Mouse (Mus musculus) kidney, postnatal 4 days (tissue): ENCODE measurements around the gene Mlec.
"Not testable (repeated sequence)": the region's sequence is repeated elsewhere in the genome, so short reads cannot be mapped to it uniquely, and the experiment has no call there.

Experiments
- DNase-seq, 2 experiments: peaks; one replicate each; pipeline ENCODE4 v3.0.0; 2021; ENCODE audit warnings: mixed read lengths in 2 of 2

Mlec gene

GRCm38 (mm10) chr5:115125211-115125871 is 32.6 kb downstream of the Mlec start:
- peak; percentile 90 to 93 for DNase-seq

DNA sequence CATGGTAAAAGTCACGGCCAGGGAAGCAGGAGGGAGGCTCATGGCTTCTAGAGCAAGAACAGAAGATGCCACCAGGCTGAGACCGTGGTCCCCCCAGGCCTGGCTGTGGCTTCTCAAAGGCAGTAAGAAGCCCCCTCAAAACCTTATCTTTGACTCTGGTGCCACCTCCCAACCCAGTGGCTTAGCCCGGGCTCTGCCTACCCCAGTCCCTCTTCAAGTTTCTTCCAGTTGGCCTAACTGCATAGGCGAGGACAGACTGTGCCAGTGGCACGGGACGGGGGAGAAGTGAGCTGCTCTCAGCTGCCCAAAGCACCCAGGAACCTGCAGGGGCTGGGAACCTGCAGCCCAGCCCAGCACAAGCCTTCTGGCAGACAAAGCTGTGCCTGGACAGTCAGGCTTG is 33.3 kb downstream of the Mlec start:
- no peak for DNase-seq

- no peak for DNase-seq
Observed at GRCm38 (mm10) chr5:115120978-115121377, 37.0 kb downstream of the Mlec start.

DNA sequence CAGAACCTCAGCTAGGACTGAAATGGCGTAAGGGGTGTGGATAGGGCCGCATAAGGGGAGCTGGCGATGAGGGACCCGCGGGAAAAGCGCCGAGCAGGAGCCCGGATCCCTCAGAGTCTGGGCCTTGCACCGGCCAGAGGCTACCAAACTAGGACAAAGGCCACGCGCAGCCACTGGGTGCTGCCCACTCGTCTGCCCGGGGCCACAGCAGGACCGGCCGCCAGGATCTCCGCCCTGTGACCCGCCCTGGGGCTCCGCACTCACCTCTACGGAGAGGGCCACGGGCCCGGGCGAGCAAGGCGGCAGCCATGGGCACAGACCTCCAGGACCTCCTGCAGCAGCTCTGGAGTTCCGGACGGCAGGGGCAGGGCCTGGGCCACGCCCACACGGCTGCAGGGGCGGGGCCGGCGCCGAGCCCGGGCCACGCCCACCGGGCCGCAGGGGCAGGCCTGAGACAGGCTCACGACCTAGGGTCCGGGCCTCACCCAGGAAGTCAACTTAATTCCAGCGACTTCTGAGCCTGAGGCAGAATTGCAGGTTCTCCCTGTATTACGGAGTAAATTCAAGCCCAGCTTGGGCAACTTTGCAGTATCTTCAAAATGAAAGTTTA is 38.9 kb downstream of the Mlec start, which contains the start of gene Acads:
Gene Acads (minus strand): TSS at position 386 of the 610 bp plus-strand sequence.
- DNase-seq: peak; percentile 87 to 93

DNA sequence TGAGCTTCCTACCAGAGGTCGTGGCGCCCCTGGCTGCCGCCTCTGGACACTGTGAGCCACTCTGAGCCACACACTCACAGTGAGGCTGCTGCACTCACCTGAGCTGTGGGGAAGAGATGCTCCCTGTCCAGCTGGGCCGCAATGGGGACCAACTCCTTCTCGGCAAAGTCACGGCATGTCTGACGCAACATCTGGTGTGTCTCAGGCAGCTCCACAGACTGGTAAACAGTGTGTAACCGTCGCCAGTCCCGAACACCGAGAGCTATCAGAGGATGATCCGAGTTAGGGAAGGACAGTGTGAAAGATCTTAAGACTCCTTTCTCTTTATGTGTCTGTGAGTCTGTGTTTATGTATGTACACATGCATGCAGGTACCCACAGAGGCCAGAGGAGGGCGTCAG is 40.5 kb downstream of the Mlec start:
- no peak for DNase-seq

- no peak for DNase-seq
Observed at GRCm38 (mm10) chr5:115116426-115116825, 41.6 kb downstream of the Mlec start.

- no peak for DNase-seq
Observed at GRCm38 (mm10) chr5:115114501-115114900, 43.5 kb downstream of the Mlec start.

DNA sequence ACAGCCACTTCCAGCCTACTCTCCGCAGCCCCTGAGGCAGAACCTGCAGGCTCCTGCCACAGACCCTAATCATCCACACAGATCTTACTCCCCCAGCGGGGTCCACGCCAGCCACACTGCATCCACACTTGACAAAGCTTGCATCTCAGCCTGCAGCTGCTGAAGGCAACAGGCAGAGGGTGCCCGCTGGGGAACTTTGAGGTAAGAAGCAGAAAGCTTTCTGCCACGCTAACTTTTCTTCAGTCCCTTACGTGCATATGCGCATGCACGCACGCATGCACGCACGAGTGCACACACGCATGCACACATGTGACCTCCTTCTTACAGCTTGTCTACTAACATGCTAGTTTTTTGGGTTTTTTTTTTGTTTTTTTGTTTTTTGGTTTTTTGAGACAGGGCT is 44.7 kb downstream of the Mlec start:
- DNase-seq: no peak

DNA sequence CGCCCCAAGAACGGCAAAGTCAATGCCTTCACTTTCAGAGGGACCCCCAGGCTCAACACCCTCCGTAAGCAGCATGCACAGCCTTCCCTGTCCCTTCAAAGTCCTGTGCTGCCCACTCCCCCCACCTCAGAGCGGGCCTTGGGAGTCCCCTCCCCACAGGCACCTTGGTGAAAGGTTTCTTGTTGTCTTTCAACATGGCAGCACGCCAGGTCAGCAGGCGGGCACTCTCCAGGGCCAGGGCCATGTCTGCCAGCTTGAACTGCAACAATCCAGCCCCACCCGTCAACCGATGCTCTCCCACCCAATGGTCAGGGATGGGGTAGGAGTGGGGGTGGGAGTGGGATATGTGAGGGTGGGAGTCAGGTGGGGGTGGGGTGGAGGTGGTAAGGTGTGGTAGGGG is 46.8 kb downstream of the Mlec start:
- DNase-seq: no peak

GRCm38 (mm10) chr5:115103253-115103652 is 54.7 kb downstream of the Mlec start:
- not testable (repeated sequence) for DNase-seq

DNA sequence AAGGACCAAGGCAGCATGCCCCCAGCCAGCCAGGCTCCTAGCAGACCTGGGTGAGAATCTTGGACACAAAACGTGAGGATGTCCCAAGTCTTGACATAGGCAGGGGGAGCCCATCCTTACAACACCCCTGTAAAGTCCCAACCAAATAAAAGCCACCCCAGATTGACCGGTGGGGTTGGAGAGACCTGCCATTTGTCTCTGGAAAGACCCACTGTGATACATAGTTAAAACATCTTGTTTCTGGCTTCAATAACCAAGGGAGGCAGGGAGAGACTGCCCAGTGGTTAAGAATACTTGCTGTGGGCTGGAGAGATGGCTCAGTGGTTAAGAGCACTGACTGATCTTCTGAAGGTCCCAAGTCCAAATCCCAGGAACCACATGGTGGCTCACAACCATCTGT is 55.7 kb downstream of the Mlec start:
- no peak for DNase-seq

DNA sequence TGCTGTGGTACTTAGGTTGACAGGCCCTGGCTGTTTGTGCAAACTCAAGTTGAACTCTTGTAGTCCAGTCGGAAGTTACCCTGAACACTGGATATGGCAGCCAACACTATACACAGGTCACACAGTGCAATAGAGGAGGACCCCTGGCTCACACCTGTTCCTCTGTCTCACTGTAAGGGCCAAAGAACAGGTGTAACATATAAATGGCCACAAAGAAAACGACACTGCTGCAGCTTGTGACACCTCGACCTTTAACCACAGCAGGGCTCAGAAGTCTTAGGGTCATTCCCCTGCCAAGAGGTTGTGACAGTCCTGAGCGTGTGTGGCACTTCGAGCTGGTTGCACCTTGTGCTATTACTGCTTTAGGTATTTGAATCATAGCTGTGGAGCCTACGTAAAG is 57.5 kb downstream of the Mlec start:
- DNase-seq: no peak

- DNase-seq: no peak
Observed at GRCm38 (mm10) chr5:115099991-115100390, 58.0 kb downstream of the Mlec start.

DNA sequence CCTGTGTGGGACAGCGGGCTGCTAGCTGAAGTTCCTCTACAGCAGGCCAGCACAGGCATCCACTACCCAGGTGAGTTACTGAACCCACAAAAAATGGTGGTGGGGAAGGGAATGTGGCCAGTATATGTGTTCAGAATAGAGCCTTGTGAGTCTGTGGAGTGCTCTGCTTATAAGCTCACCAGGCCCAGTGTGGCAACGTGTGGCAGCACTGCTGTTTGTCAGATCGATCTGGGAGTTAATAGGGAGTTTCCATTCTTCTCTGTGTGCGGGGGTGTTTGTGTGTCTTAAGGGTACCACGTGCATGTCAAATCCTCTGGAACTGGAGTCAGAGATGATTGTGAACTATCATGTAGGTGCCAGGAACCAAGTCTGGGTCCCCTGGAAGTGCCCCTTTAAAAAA is 58.4 kb downstream of the Mlec start:
- DNase-seq: no peak

DNA sequence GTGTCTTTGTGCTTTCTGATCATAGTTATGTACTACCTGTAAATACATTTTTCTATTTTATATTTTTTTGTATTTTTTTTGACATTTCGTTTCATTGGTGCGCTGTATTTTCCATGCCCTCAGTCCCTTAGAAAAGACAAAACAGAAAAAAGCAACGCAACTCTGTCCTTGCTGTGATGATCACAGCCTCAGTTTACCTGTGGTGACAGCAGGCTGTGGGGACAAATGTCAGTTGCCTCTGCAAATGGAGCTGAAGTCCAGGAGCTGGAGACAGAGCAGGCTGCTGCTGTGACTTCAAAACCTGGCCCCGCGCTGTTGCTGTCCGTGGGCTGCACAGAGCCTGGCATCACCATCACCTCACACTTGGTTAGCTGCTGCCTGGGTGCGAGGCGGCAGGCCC is 59.8 kb downstream of the Mlec start, which contains the start of gene Gm10401:
Gene Gm10401 (minus strand): TSS at position 101 of the 400 bp plus-strand sequence.
- no peak for DNase-seq
